Mouse (Mus musculus) stomach, adult 2 months (tissue): ENCODE measurements around the gene Olfr1109. TPM values are rescaled to one million over a fixed set of nuclear protein-coding genes. Genes with fewer than 3 reads are reported as not detected.

ENCODE experiments used
- polyA plus RNA-seq: library from polyadenylated mRNA; depleted of rRNA; stranded (reverse); fragments of >200 nt; gene quantifications from 2 replicates; pipeline ENCODE4 v1.2.3, GENCODE M21; 2012; rRNA removed

Olfr1109 gene
- polyA plus RNA-seq, result not detected in 2 replicates

GRCm38 (mm10) chr2:87095908-87096307 is at the start of gene Olfr1109:
Olfr1109 (minus strand) TSS chr2:87096008.

GRCm38 (mm10) chr2:87140200-87140599 is 44.4 kb upstream of the Olfr1109 start, which contains the start of gene Olfr1110:
Olfr1110 (minus strand) TSS chr2:87140300.

GRCm38 (mm10) chr2:87114467-87114866 is 18.7 kb upstream of the Olfr1109 start, which contains the start of gene Olfr259:
Olfr259 (minus strand) TSS chr2:87114567.

GRCm38 (mm10) chr2:87075717-87076116 is 20.1 kb downstream of the Olfr1109 start, which contains the start of gene Olfr1107:
Olfr1107 (minus strand) TSS chr2:87075817.

GRCm38 (mm10) chr2:87052173-87052572 is 43.6 kb downstream of the Olfr1109 start, which contains the start of gene Olfr1106:
Olfr1106 (minus strand) TSS chr2:87052273.

Other genes with a start within 250 kb of the Olfr1109 start
- not detected in 2 replicates for gene Olfr1095, start 244.3 kb downstream of the Olfr1109 start, polyA plus RNA-seq
- not detected in 2 replicates for gene Gm13723, start 221.2 kb downstream of the Olfr1109 start, polyA plus RNA-seq
- gene Olfr1097, start 203.8 kb downstream of the Olfr1109 start, polyA plus RNA-seq, result not detected in 2 replicates
- gene Olfr1098, start 171.5 kb downstream of the Olfr1109 start, polyA plus RNA-seq, result not detected in 2 replicates
- gene Olfr1099, start 135.3 kb downstream of the Olfr1109 start, polyA plus RNA-seq, result not detected in 2 replicates
- gene Olfr1100, start 116.1 kb downstream of the Olfr1109 start, polyA plus RNA-seq, result not detected in 2 replicates
- gene Olfr1101, start 104.8 kb downstream of the Olfr1109 start, polyA plus RNA-seq, result not detected in 2 replicates
- not detected in 2 replicates for gene Olfr1102, start 97.6 kb downstream of the Olfr1109 start, polyA plus RNA-seq
- not detected in 2 replicates for gene Olfr1104, start 68.9 kb downstream of the Olfr1109 start, polyA plus RNA-seq
- not detected in 2 replicates for gene Olfr1105, start 59.5 kb downstream of the Olfr1109 start, polyA plus RNA-seq
- gene Olfr1106, start 43.7 kb downstream of the Olfr1109 start, polyA plus RNA-seq, result not detected in 2 replicates
- not detected in 2 replicates for gene Olfr1107, start 20.2 kb downstream of the Olfr1109 start, polyA plus RNA-seq
- not detected in 2 replicates for gene Olfr259, start 18.6 kb upstream of the Olfr1109 start, polyA plus RNA-seq
- not detected in 2 replicates for gene Olfr1110, start 44.3 kb upstream of the Olfr1109 start, polyA plus RNA-seq
- not detected in 2 replicates for gene Olfr1111, start 56.6 kb upstream of the Olfr1109 start, polyA plus RNA-seq
- not detected in 2 replicates for gene Olfr1112, start 91.8 kb upstream of the Olfr1109 start, polyA plus RNA-seq
- not detected in 2 replicates for gene Olfr1113, start 113.0 kb upstream of the Olfr1109 start, polyA plus RNA-seq
- not detected in 2 replicates for gene Olfr1115, start 152.0 kb upstream of the Olfr1109 start, polyA plus RNA-seq
- gene Olfr1116, start 171.5 kb upstream of the Olfr1109 start, polyA plus RNA-seq, result not detected in 2 replicates
- gene Olfr1118, start 211.6 kb upstream of the Olfr1109 start, polyA plus RNA-seq, result not detected in 2 replicates